Mouse (Mus musculus) ES-E14 (cell line): ENCODE results near the gene Cldn11. TPM values are rescaled to one million over a fixed set of nuclear protein-coding genes. Genes with fewer than 3 reads are reported as not detected.

Experiments
- DNase-seq: peaks from one replicate; pipeline ENCODE4 v3.0.0-alpha.2; 2013; ENCODE audit warnings: low read depth, low spot score
- H3K27ac ChIP-seq: 2 replicates; pipeline ENCODE4 v1.5.1; 2012; ENCODE audit warnings: low read depth, mild to moderate bottlenecking, low read length, moderate library complexity, mixed read lengths; ENCODE audit not compliant: poor library complexity, insufficient read depth, severe bottlenecking
- H3K36me3 ChIP-seq: 2 replicates; pipeline ENCODE4 v1.6.1; 2012; ENCODE audit warnings: mild to moderate bottlenecking, low read length, moderate library complexity, mixed read lengths; ENCODE audit not compliant: control insufficient read depth, poor library complexity, insufficient read depth, severe bottlenecking
- H3K4me1 ChIP-seq, 2 experiments: fragments of 150-350 bp in 1 of 2; sonication (generic) in 1 of 2; 2 replicates each; pipeline ENCODE4 v1.6.1; 2012; ENCODE audit warnings: low read length in 2 of 2, mild to moderate bottlenecking in 1 of 2, mixed read lengths in 1 of 2; ENCODE audit not compliant: control insufficient read depth in 2 of 2, insufficient read depth in 2 of 2, poor library complexity in 1 of 2
- H3K4me3 ChIP-seq, 2 experiments: fragments of 150-350 bp in 1 of 2; sonication (generic) in 1 of 2; 2 replicates each; pipeline ENCODE4 v1.5.1; 2012; ENCODE audit warnings: low read length in 2 of 2, low read depth in 1 of 2, mild to moderate bottlenecking in 1 of 2, mixed read lengths in 1 of 2; ENCODE audit not compliant: insufficient read depth in 1 of 2, poor library complexity in 1 of 2, severe bottlenecking in 1 of 2
- H3K9ac ChIP-seq: 2 replicates; pipeline ENCODE4 v1.6.1; 2012; ENCODE audit warnings: low read depth, mild to moderate bottlenecking, low read length, mixed read lengths; ENCODE audit not compliant: poor library complexity, insufficient read depth, severe bottlenecking
- H3K9me3 ChIP-seq: fragments of 150-350 bp; sonication (generic); 2 replicates; pipeline ENCODE4 v1.6.1; 2012; ENCODE audit warnings: low read depth, mild to moderate bottlenecking, low read length; ENCODE audit not compliant: control insufficient read depth, insufficient read depth
- CHD2 ChIP-seq: IDR thresholded peaks from 2 replicates; pipeline ENCODE4 v1.6.1; 2014; ENCODE audit warnings: mild to moderate bottlenecking, low read depth, low read length, inconsistent platforms
- HCFC1 ChIP-seq: IDR thresholded peaks from 2 replicates; pipeline ENCODE4 v1.6.1; 2012; ENCODE audit warnings: low read length, inconsistent platforms, borderline replicate concordance; ENCODE audit not compliant: insufficient read depth
- MAFK ChIP-seq: IDR thresholded peaks from 2 replicates; pipeline ENCODE4 v1.6.1; 2014; ENCODE audit warnings: mild to moderate bottlenecking, low read depth, low read length, inconsistent platforms; ENCODE audit not compliant: insufficient read depth
- ZC3H11A ChIP-seq: IDR thresholded peaks from 2 replicates; pipeline ENCODE4 v1.6.1; 2012; ENCODE audit warnings: low read depth, mild to moderate bottlenecking, inconsistent platforms, low read length, borderline replicate concordance
- ZNF384 ChIP-seq: IDR thresholded peaks from 2 replicates; pipeline ENCODE4 v1.6.1; 2012; ENCODE audit warnings: low read depth, low read length, inconsistent platforms
- in situ Hi-C, 2 experiments: fragments of 600-800 bp; cut with MboI; formaldehyde crosslinking; loops; one replicate each; pipeline ENCODE4 v1.15.1; 2025; ENCODE audit warnings: low sequenced_read_pairs in 2 of 2, inconsistent platforms in 1 of 2; ENCODE audit not compliant: unreplicated experiment in 2 of 2
- total RNA-seq: library from RNA; depleted of rRNA; stranded (reverse); fragments of 300-350 nt; gene quantifications from 2 replicates; pipeline ENCODE4 v1.2.3, GENCODE M21; 2012

Cldn11 gene
- total RNA-seq, 1 experiment = 0.13 TPM

DNA sequence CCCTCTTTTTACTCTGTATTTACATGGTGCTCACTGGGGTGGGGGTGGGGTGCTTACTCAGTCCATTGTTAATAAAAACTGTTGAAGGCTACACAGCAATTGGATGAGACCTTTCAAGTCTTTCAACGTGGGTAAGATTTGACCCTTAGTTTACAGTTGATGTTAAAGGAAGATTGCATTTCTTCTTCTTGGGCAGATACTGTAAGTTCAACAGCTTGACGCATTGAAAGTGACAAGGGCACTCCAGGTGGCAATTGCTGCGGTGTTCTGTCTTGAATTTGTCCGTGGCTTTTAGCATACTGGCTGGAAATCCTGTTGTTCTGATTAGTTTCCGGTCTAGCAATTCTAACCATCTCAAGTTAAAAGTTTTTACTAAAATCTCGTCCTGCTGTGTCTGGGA lies 11.6 kb downstream of the Cldn11 start:
- Histone ChIP-seq H3K27ac (no peak overlapping the region), H3K9me3 (no peaks in the 10 kb centered on the region), H3K4me1 (no peaks in the 10 kb centered on the region; a peak in 2 of 4 replicates), H3K4me3 (no peak overlapping the region), H3K9ac (no peak overlapping the region), H3K36me3 (no peaks in the 10 kb centered on the region)
- no peak for TF ChIP-seq ZC3H11A
- no peak for TF ChIP-seq ZNF384
- TF ChIP-seq HCFC1 = no peak
- no peak for TF ChIP-seq CHD2
- no peak for DNase-seq
- in situ Hi-C loops = no loop called here

DNA sequence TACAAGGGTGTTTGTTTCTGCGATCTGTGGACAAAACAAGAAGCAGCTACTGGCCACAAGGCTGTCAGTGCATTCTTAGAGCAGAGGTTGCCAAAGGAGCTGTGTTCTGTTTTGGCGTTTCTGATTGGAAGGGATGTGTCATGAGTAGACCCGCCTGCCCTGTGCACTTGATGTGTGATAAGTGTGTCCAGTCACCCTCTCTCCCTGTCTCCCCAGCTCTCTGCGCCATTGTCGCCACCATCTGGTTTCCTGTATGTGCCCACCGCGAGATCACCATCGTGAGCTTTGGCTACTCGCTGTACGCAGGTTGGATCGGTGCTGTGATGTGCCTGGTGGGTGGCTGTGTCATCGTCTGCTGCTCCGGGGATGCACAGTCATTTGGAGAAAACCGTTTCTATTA lies 13.1 kb downstream of the Cldn11 start:
- peak overlapping the region in 1 of 2 experiments; percentile 46; a peak in 1 of 4 replicates for H3K4me3 ChIP-seq
- H3K36me3 ChIP-seq = no peaks in the 10 kb centered on the region
- no peaks in the 10 kb centered on the region; a peak in 2 of 4 replicates for H3K4me1 ChIP-seq
- no peaks in the 10 kb centered on the region for H3K9me3 ChIP-seq
- no peak for TF ChIP-seq ZNF384
- TF ChIP-seq ZC3H11A = no peak
- no peak for TF ChIP-seq MAFK
- no peak for TF ChIP-seq CHD2
- TF ChIP-seq HCFC1 = no peak
- no peak overlapping the region for H3K27ac ChIP-seq
- DNase-seq = no peak
- in situ Hi-C loops = no loop called here
- H3K9ac ChIP-seq = no peak overlapping the region

DNA sequence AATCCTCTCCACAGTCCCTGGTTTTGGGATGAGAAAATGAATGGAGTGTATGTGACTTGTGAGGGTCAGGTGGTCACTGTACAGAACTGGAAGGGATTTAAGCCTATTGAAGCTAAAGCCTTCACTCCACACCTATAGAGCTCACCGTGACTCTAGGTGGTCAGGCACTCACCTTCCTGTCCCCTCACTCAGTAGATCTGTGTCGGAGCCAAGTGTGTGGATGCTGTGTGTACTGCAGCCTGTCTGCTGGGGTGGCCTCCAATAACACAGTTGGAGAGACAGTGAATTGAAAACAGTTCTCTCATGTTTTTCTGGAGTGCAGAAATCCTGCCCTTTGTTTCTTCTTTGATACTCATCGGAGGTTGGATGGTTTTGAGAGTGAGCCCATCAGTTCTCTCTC lies 16.1 kb downstream of the Cldn11 start:
- no peaks in the 10 kb centered on the region; a peak in 2 of 4 replicates for H3K4me1 ChIP-seq
- in situ Hi-C loops = no loop called here
- no peak overlapping the region for H3K9ac ChIP-seq
- no peak overlapping the region for H3K4me3 ChIP-seq
- no peak for DNase-seq
- no peaks in the 10 kb centered on the region for H3K9me3 ChIP-seq
- no peaks in the 10 kb centered on the region for H3K36me3 ChIP-seq
- H3K27ac ChIP-seq = no peak overlapping the region
- TF ChIP-seq ZNF384 (no peak), MAFK (no peak), ZC3H11A (no peak), CHD2 (no peak), HCFC1 (no peak)

DNA sequence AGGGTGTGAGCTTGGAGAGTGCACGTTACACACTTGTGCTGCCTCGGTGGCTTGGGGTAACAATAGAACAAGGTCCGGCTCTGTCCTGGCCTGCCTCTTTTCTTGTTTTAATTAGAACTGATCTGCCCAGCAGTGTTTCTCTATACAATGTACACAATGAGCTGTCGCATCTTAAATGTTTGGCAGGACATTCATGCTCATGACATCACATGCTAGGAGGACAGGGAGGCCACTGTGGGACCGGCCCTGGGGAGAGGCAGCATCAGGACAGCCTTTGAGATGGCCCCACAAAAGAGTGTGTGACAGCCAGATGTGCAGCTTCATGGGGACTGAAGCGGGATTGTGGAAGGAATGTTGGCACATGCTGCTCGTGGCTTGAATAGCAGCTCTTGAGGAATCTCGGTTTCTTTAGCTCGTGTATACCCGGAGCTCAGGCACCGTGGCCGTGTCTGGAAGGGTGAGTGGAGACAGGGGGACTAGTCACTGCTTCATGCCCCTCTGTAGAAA lies 16.7 kb downstream of the Cldn11 start:
- H3K4me3 ChIP-seq = no peak overlapping the region
- no peak for DNase-seq
- H3K9me3 ChIP-seq = no peaks in the 10 kb centered on the region
- H3K27ac ChIP-seq = no peak overlapping the region
- H3K4me1 ChIP-seq = no peaks in the 10 kb centered on the region; a peak in 2 of 4 replicates
- TF ChIP-seq MAFK (no peak), ZNF384 (no peak), CHD2 (no peak), HCFC1 (no peak), ZC3H11A (no peak)
- in situ Hi-C loops = no loop called here
- H3K36me3 ChIP-seq = no peaks in the 10 kb centered on the region
- no peak overlapping the region for H3K9ac ChIP-seq

GRCm38 (mm10) chr3:31190342-31190741 lies 40.6 kb downstream of the Cldn11 start:
- TF ChIP-seq ZNF384 (no peak), HCFC1 (no peak), CHD2 (no peak), ZC3H11A (no peak), MAFK (peak; percentile 98)
- no peaks in the 10 kb centered on the region for H3K36me3 ChIP-seq
- H3K4me3 ChIP-seq = no peak overlapping the region
- H3K4me1 ChIP-seq = no peaks in the 10 kb centered on the region
- H3K9ac ChIP-seq = no peak overlapping the region
- H3K9me3 ChIP-seq = peaks cover 3% of the 10 kb centered on the region; the same call in 1 of the 2 replicates
- in situ Hi-C loops = no loop called here
- H3K27ac ChIP-seq = no peak overlapping the region
- no peak for DNase-seq
